Mouse (Mus musculus): ENCODE data around the gene Sepsecs.

The Sepsecs gene

GRCm38 (mm10) chr5:52609672-52610071 lies 59.8 kb downstream of the Sepsecs start:
- DNase-seq = no peak

GRCm38 (mm10) chr5:52604582-52605041 lies 64.9 kb downstream of the Sepsecs start:
- DNase-seq = no peak

GRCm38 (mm10) chr5:52590612-52591011 lies 78.9 kb downstream of the Sepsecs start:
- DNase-seq = peak; percentile 53
